ENCODE assay signal across 8 mouse cellular contexts in genomic region chr17:63493274-63493673, GRCm38 (mm10). TPM values are rescaled to one million over a fixed set of nuclear protein-coding genes. Genes with fewer than 3 reads are reported as not detected.
A peak's percentile ranks its signal among the peaks of the same experiment; 100 is the strongest.
DNase-seq lines count a peak whose midpoint lies in the region; ATAC-seq and TF ChIP-seq lines count a peak whose summit lies in the region.

No protein-coding gene starts in this region.

- ATAC-seq in hindbrain, embryonic 11.5 days (ENCODE audit: low FRiP score) = no peak
- ATAC-seq in hematopoietic stem cell, adult 5-6 weeks (replicated peaks in 1 of 2; ENCODE audit: insufficient read depth in 1 of 2, low FRiP score in 2 of 2, low TSS enrichment in 1 of 2, low read depth in 1 of 2, poor library complexity in 2 of 2, severe bottlenecking in 2 of 2) = peak; percentile 55 to 57; a peak in 3 of 4 replicates
- peak; percentile 37; the same call in 1 of the 2 replicates for ATAC-seq in lung, embryonic 15.5 days (ENCODE audit: borderline replicate concordance, extremely low read depth, low FRiP score, low TSS enrichment)

- no peak overlapping the region for H3K4me2 ChIP-seq in hindbrain, embryonic 11.5 days (replicated peaks; ENCODE audit: low read depth, low read length)
- H3K4me2 ChIP-seq in lung, embryonic 15.5 days = peak overlapping the region; percentile 35

- peak; percentile 49 for TF ChIP-seq CTCF in ES-Bruce4 (IDR thresholded peaks at IDR 0.05; ENCODE audit: low read depth, low read length)

- no peak overlapping the region for H3K4me3 ChIP-seq in hindbrain, embryonic 11.5 days (ENCODE audit: low read depth, low read length)
- H3K4me3 ChIP-seq in hindbrain, embryonic 10.5 days = no peak overlapping the region
- no peak overlapping the region for H3K4me3 ChIP-seq in ES-Bruce4 (ENCODE audit: low read depth, low read length)
- no peak overlapping the region for H3K4me3 ChIP-seq in lung, embryonic 15.5 days

- H3K4me1 ChIP-seq in hindbrain, embryonic 11.5 days (replicated peaks; ENCODE audit: control insufficient read depth, insufficient read depth, low read length) = no peaks in the 10 kb centered on the region
- H3K4me1 ChIP-seq in hindbrain, embryonic 10.5 days (replicated peaks) = peaks cover 21% of the 10 kb centered on the region
- H3K4me1 ChIP-seq in ES-Bruce4 (ENCODE audit: control insufficient read depth, insufficient read depth, low read length) = no peaks in the 10 kb centered on the region
- peaks cover 46% of the 10 kb centered on the region for H3K4me1 ChIP-seq in lung, embryonic 15.5 days

- H3K36me3 ChIP-seq in hindbrain, embryonic 11.5 days (ENCODE audit: control insufficient read depth, insufficient read depth, low read length) = no peaks in the 10 kb centered on the region
- H3K36me3 ChIP-seq in hindbrain, embryonic 10.5 days = peaks cover 12% of the 10 kb centered on the region
- H3K36me3 ChIP-seq in ES-Bruce4 (ENCODE audit: control insufficient read depth, insufficient read depth, low read length, poor library complexity, severe bottlenecking) = no peaks in the 10 kb centered on the region
- H3K36me3 ChIP-seq in lung, embryonic 15.5 days = peaks cover 8% of the 10 kb centered on the region; the same call in 1 of the 2 replicates

- H3K9me3 ChIP-seq in hindbrain, embryonic 11.5 days (ENCODE audit: control insufficient read depth, low read length) = no peaks in the 10 kb centered on the region
- no peaks in the 10 kb centered on the region for H3K9me3 ChIP-seq in hindbrain, embryonic 10.5 days
- H3K9me3 ChIP-seq in ES-Bruce4 (replicated peaks; ENCODE audit: control insufficient read depth, insufficient read depth, low read length, poor library complexity, severe bottlenecking) = no peaks in the 10 kb centered on the region
- H3K9me3 ChIP-seq in lung, embryonic 15.5 days = no peaks in the 10 kb centered on the region

- no peaks in the 10 kb centered on the region for H3K27me3 ChIP-seq in hindbrain, embryonic 11.5 days (ENCODE audit: control insufficient read depth, insufficient read depth, low read length)
- H3K27me3 ChIP-seq in hindbrain, embryonic 10.5 days (ENCODE audit: insufficient read depth, poor library complexity, severe bottlenecking) = no peaks in the 10 kb centered on the region
- H3K27me3 ChIP-seq in ES-Bruce4 (ENCODE audit: control insufficient read depth, insufficient read depth, low read length, poor library complexity, severe bottlenecking) = no peaks in the 10 kb centered on the region
- H3K27me3 ChIP-seq in lung, embryonic 15.5 days = no peaks in the 10 kb centered on the region

- no peak overlapping the region for H3K9ac ChIP-seq in hindbrain, embryonic 11.5 days (ENCODE audit: low read depth, low read length)
- H3K9ac ChIP-seq in ES-Bruce4 (ENCODE audit: low read depth, poor library complexity, severe bottlenecking) = no peak overlapping the region
- no peak overlapping the region for H3K9ac ChIP-seq in lung, embryonic 15.5 days

- TF ChIP-seq POLR2A in ES-Bruce4 (IDR thresholded peaks at IDR 0.05; ENCODE audit: insufficient read depth, low read length) = no peak

- TF ChIP-seq EP300 in ES-Bruce4 (IDR thresholded peaks at IDR 0.05; ENCODE audit: insufficient read depth, low read depth, low read length) = no peak

- 57% methylated on average over 5 of the region's 5 CpGs for WGBS in hindbrain, embryonic 11.5 days
- WGBS in hindbrain, embryonic 10.5 days = 50% methylated on average over 5 of the region's 5 CpGs
- WGBS in lung, embryonic 15.5 days = 19% methylated on average over 5 of the region's 5 CpGs

- no peak overlapping the region for H3K27ac ChIP-seq in hindbrain, embryonic 11.5 days (ENCODE audit: low read depth, low read length)
- no peak overlapping the region for H3K27ac ChIP-seq in hindbrain, embryonic 10.5 days
- H3K27ac ChIP-seq in ES-Bruce4 (ENCODE audit: insufficient read depth, low read length) = no peak overlapping the region
- H3K27ac ChIP-seq in lung, embryonic 15.5 days = peak overlapping the region; percentile 65

- peak; percentile 11 for DNase-seq in hindbrain, embryonic 11.5 days (ENCODE audit: low spot score)
- no peak for DNase-seq in hindbrain, embryonic 10.5 days (ENCODE audit: low spot score)
- DNase-seq in cerebellum, adult 18-20 months = peak; percentile 50 to 70
- DNase-seq in spleen, postnatal 36 days (ENCODE audit: low spot score in 2 of 2) = peak; percentile 6 to 15
- no peak for DNase-seq in left cerebral cortex, adult 18-20 months (ENCODE audit: low spot score in 2 of 2)

RNA-seq across cellular contexts. Expression of gene Fbxl17, which starts 6.5 kb away (rescaled TPM):
- 9.1 and 9.7 TPM in 2 replicates for polyA plus RNA-seq in hindbrain, embryonic 11.5 days (2014; fragmentation: Nextera tagmentation; extraction: Ambion mirVana)
- polyA plus RNA-seq in hindbrain, embryonic 10.5 days (2016; fragmentation: Nextera tagmentation; extraction: Ambion mirVana) = 3.5 and 3.7 TPM in 2 replicates
- 9.3 and 11.7 TPM in 2 replicates for polyA plus RNA-seq in ES-Bruce4 (2011; ENCODE audit: insufficient read depth, insufficient read length, low read depth, missing spikeins)
- 8.8 and 10.6 TPM in 2 replicates for total RNA-seq in hematopoietic stem cell, adult 5-6 weeks (2017)
- polyA plus RNA-seq in lung, embryonic 15.5 days (2015; fragmentation: Nextera tagmentation; extraction: Ambion mirVana) = 5.8 and 6.1 TPM in 2 replicates
- 10 to 100 TPM; 58.2 to 62.9 TPM for total RNA-seq in left cerebral cortex, adult 18-20 months (2021)

Comparison
In these comparisons a context has a peak if more than half of its experiments do, and no peak if none do; other contexts are left out.
1. DNase-seq: peak in hindbrain, embryonic 11.5 days (single experiment), cerebellum, adult 18-20 months (2 of 2) and spleen, postnatal 36 days (2 of 2); none in hindbrain, embryonic 10.5 days (single experiment) and left cerebral cortex, adult 18-20 months (0 of 2).